Mouse (Mus musculus): Measurements from ENCODE around the gene Chic2.

The Chic2 gene

GRCm38 (mm10) chr5:74974061-74974581 lies 70.5 kb downstream of the Chic2 start:
- DNase-seq, result peak; percentile 64

DNA sequence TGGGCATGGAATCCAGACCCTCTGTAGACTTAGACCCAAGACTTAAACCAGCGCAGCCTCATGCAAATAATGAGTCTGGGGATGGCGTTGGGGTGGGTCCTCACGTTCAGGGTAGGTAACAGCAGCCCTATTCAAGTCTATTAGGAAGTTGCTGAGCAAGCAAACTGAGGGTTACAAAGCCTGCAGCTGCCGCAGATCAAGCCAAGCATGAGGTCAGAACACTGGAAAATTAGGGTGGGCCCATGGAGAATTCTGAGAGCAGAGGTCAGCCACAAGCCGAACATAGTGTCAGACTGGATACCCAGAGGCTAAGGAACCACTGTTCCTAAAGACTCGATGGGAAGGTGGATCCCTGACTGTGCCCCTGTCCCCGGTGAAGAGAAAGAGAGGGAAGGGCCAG lies 73.2 kb downstream of the Chic2 start:
- DNase-seq, result no peak

GRCm38 (mm10) chr5:74969341-74969740 lies 75.2 kb downstream of the Chic2 start:
- no peak for DNase-seq

DNA sequence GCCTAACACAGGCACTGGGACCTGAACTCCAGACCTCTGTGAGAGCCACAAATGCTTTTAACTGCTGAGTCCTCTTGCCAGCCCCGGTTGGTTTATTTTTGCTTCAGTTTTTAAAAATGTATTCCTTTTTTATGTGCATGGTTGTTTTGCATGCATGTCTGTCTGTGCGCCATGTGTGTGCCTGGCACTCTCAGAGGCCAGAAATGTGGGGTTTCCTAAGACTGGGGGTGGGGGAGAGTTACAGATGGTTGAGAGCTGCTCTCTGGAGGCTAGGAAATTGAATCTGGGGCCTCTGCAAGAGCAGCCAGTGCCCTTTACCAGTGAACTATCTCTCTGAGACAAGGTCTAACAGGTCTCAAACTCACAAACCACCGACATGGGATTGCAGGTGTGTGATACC lies 76.7 kb downstream of the Chic2 start:
- no peak for DNase-seq

DNA sequence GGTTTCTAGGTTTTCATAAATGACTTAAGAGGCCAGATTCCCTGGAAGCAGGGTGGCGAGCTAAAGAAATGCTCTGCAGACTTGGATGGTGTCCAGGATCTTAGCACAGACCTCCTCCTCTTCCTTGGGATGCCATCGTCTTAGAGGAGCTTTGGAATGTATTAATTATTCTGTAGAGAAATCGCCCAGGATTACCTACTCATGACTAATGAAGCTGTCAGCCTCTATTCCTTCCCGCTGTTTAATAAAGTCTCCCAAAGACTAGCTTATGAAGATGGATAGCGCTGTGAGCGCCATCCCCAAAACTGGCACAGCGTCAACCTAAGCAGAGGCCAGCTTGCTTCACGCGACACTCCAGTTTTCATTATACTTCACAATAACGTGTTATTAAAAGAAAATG lies 77.7 kb downstream of the Chic2 start:
- DNase-seq, result no peak

GRCm38 (mm10) chr5:74962771-74963170 lies 81.8 kb downstream of the Chic2 start:
- no peak for DNase-seq

- peak; percentile 80 for DNase-seq
These were observed 83.6 kb downstream of the Chic2 start for GRCm38 (mm10) chr5:74960840-74961543.

DNA sequence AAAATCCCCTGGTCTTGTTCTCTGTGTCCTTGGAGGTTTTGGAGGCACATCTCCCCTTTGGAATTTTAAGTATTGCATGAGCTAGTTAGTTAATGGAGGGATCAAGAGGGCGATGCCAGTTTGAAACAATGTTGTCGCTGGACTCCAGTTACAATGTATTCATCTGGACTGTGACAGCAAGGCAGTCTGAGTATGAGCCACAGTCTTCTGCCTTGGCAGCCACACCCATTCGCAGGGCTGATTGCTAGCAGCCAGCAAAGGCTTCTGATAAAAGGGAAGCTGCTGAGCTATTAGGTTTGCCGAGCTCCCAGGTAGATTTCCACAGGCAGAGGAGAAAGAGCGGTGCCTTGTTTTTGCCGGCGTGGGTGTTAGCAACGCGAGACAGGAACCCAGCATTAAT lies 84.3 kb downstream of the Chic2 start:
- DNase-seq, result no peak

GRCm38 (mm10) chr5:74957293-74958076 lies 87.1 kb downstream of the Chic2 start:
- DNase-seq, result no peak

- no peak for DNase-seq
These were observed 88.2 kb downstream of the Chic2 start for GRCm38 (mm10) chr5:74956335-74956734.

- DNase-seq, result no peak
These were observed 89.0 kb downstream of the Chic2 start for GRCm38 (mm10) chr5:74955565-74955964.

DNA sequence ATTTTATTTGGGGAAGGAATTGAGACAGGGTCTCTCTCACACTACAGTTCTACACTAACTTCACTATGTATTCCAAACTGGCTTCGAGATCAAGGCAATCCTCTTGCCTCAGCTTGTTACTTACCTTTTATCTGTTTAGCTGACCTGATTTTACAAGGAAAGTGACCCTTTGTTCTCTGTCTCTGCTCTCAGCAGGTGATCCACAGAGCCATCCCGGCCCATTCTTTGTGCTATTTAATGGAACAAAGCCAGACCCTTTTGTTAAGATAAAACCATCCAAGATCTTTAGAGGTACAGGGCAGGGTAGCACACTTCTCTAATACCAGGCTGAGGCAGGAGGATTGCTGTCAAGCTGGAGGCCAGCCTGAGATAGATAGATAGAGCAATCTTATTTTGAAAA lies 91.6 kb downstream of the Chic2 start:
- DNase-seq, result no peak

DNA sequence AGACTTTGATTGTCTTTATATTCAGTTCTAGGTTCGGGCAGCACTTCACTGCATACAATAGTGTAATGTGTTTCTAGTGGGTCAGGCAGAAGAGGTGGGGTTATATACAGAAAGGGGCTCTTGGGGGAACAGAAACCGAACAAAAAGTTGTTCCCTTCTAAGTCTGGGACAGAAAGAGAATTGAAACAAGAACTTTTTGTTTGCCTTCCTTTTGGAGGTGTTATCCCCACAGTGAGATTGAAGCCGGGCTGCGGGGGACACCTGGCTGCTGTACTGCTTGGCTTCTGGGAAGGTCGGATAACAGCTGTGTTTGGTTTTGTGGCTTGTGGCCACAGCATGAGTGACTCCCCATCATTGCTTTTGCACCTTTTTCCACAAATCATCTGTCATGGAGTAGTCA lies 93.2 kb downstream of the Chic2 start:
- no peak for DNase-seq

DNA sequence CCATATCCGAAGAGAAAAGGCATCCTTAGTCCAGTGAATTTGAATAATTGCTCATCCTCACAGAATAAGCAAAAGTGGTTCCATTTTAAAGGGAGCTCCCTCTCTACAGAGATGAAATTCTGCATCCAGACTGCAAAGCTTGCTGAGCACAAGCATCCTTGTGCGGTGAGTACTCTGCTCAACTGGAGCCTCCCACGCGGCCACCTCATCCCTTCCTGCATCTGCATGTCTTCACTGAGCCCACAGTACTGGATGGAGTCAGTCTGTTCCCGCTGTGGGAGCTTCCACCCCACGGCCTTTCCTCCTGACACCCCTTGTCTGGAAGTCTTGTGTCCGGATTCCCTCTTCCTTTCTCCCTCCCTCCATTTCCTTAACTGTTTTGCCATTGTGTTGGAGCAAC lies 95.3 kb downstream of the Chic2 start:
- DNase-seq, result no peak

- DNase-seq, result no peak
These were observed 96.1 kb downstream of the Chic2 start for GRCm38 (mm10) chr5:74948482-74948881.
